Mouse (Mus musculus) myocyte (in vitro differentiated cells): ENCODE results near the gene Dnajc5g.

Source experiments
- MYOD1 ChIP-seq, 3 experiments: IDR thresholded peaks; one replicate each; pipeline ENCODE4 v1.6.1; 2011; ENCODE audit warnings: control low read depth in 2 of 3, low read depth in 2 of 3, mild to moderate bottlenecking in 2 of 3, moderate library complexity in 1 of 3; ENCODE audit not compliant: insufficient read length in 2 of 3, control insufficient read depth in 1 of 3
- REST ChIP-seq: IDR thresholded peaks from one replicate; pipeline ENCODE4 v1.6.1; 2011; ENCODE audit warnings: mild to moderate bottlenecking, control low read depth, moderate library complexity; ENCODE audit not compliant: insufficient read depth, insufficient read length

DNA sequence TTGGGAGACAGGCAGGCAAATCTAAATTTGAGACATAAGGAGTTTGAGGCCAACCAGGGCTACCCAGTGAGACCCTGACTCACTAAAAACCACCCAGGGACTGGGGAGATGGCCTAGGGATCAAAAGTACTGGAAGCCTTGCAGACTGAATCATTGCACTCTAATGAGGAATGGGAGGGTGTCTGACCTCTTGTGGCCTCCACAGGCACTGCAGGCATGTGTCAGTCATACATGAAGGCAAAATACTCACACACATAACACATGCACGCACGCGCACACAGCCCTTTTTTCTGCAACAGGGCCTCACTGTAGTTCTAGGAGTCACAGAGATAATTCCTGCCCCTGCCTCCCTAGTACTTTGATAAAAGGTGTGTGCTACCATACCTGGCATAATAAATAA is 24.7 kb upstream of the Dnajc5g start:
- TF ChIP-seq MYOD1 (IDR thresholded peaks at IDR 0.05; ENCODE audit: control insufficient read depth in 1 of 3, insufficient read length in 2 of 3, low read depth in 2 of 3) (no peak), REST (no peak)
